Mouse (Mus musculus): ENCODE results near the gene Dock8. TPM values are rescaled to one million over a fixed set of nuclear protein-coding genes. Genes with fewer than 3 reads are reported as not detected.

Dock8 gene
- 1.3 and 2.9 TPM in 2 replicates for total RNA-seq (2014; rRNA removed)
- polyA plus RNA-seq (2015; fragmentation: Nextera tagmentation; extraction: Ambion mirVana) = 0.40 and 1.1 TPM in 2 replicates

DNA sequence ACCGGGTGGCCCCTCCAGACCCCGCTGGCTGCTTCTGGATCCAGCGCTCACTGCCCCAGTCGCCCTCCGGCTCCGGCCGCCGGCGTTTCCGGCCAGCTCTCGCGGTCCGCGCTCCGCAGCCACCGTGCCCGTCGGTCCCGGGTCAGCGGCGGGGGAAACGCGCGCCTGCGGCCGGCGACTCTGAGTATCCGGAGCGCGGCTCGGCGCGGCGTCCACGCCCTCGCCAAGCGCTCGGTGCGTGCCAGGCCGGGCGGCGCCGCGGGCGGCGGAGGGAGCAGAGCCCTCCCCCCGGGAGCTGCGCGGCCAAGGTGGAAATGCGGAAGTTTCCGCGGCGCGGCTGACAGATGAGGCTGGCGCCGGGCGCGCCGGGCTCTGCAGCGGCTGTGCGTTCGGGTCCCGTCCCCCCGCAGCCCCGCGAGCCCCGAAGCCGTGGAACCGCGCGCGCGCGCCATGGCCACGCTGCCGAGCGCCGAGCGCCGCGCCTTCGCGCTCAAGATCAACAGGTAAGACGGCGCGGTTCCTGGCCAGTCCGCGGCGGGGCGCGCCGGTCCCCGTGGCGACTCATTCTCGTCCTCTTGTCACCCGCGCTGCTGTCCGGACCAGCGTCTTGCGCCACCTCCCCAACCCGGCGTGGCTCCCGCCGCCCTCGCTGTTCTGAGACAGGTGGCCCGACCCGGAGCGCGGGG is at the start of gene Dock8:
Gene Dock8, plus strand, starts transcription at position 334 of the 686 bp plus-strand sequence.
- TF ChIP-seq CTCF (IDR thresholded peaks at IDR 0.05; ENCODE audit: low read depth) = no peak
- H3K9me3 ChIP-seq (ENCODE audit: low read length) = no peaks in the 10 kb centered on the region
- DNase-seq (ENCODE audit: low spot score) = peak; percentile 50
- 2% methylated on average over 90 of the region's 109 CpGs for WGBS
- peaks cover 26% of the 10 kb centered on the region for H3K27me3 ChIP-seq (ENCODE audit: insufficient read depth, low read length)
- no peak within 1 kb of the TSS for H3K27ac ChIP-seq
- peak within 1 kb of the TSS; percentile 96 for H3K4me2 ChIP-seq (ENCODE audit: low read depth, low read length)
- H3K36me3 ChIP-seq (ENCODE audit: insufficient read depth, low read length) = no peaks in the 10 kb centered on the region
- no peaks in the 10 kb centered on the region for H3K4me1 ChIP-seq (ENCODE audit: insufficient read depth, low read length)
- peak within 1 kb of the TSS; percentile 45 for H3K9ac ChIP-seq (replicated peaks; ENCODE audit: low read length)
- ATAC-seq = peak; percentile 74
- peak within 1 kb of the TSS; percentile 64 for H3K4me3 ChIP-seq (ENCODE audit: low read length)

GRCm38 (mm10) chr19:24958531-24958930 is 40.8 kb upstream of the Dock8 start:
- 38% methylated on average over 3 of the region's 3 CpGs for WGBS
- Histone ChIP-seq H3K27ac (no peak overlapping the region), H3K4me2 (ENCODE audit: low read depth, low read length) (no peak overlapping the region), H3K4me3 (ENCODE audit: low read length) (no peak overlapping the region), H3K9ac (replicated peaks; ENCODE audit: low read length) (no peak overlapping the region), H3K36me3 (ENCODE audit: insufficient read depth, low read length) (0 out of 2 replicates have a peak, but pooled peaks cover 7% of the 10 kb centered on the region), H3K27me3 (ENCODE audit: insufficient read depth, low read length) (no peaks in the 10 kb centered on the region), H3K9me3 (ENCODE audit: low read length) (no peaks in the 10 kb centered on the region), H3K4me1 (ENCODE audit: insufficient read depth, low read length) (0 out of 2 replicates have a peak, but pooled peaks cover 4% of the 10 kb centered on the region)
- DNase-seq (ENCODE audit: low spot score) = peak; percentile 86
- no peak for ATAC-seq
- peak; percentile 71 for TF ChIP-seq CTCF (IDR thresholded peaks at IDR 0.05; ENCODE audit: low read depth)

DNA sequence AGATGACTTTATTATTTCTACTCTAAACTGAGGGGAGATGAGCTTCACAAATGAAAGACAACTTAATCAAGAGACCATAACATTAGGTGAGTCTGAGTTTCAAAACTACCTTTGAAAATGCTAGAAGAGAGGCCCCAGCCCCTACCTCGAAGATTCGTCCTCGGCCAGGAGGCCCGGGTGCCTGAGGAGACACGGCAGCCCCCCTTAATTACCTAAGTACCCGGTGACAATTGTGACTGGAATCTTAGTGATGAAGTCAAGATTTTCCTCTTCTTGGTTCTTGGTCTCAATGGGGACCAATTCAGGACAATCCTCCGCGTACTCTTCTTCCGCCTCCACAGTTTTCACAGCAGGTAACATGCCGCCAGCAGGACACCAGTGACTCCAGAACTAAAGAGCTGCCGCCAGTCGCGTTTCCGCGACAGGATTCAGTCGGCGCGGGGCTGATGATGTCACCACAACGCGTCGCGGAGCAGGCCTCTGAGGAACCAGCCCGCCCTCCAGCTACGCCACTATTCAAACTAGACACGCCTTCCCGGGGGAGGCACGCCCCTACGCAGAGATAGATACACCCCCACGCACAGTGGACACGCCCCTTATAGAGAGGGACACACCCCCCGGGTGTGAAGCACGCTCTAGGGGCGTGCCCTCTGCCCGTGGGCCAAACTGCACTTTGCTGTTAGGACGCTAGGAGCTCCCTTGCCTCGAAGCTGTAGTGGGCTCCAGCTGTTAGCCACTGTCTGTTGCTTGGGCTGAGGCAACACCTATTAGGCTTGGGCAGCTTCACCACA is 38.0 kb upstream of the Dock8 start, which contains the start of gene Cbwd1:
Gene Cbwd1, minus strand, starts transcription at position 439 of the 791 bp plus-strand sequence.
- WGBS = under 1% methylated on average over 36 of the region's 36 CpGs
- H3K9me3 ChIP-seq (ENCODE audit: low read length) = no peaks in the 10 kb centered on the region
- H3K27ac ChIP-seq = no peak within 1 kb of the TSS
- no peaks in the 10 kb centered on the region for H3K27me3 ChIP-seq (ENCODE audit: insufficient read depth, low read length)
- H3K4me1 ChIP-seq (ENCODE audit: insufficient read depth, low read length) = 0 out of 2 replicates have a peak, but pooled peaks cover 4% of the 10 kb centered on the region
- H3K4me2 ChIP-seq (ENCODE audit: low read depth, low read length) = peak within 1 kb of the TSS; percentile 75
- H3K4me3 ChIP-seq (ENCODE audit: low read length) = peak within 1 kb of the TSS; percentile 62
- no peaks in the 10 kb centered on the region for H3K36me3 ChIP-seq (ENCODE audit: insufficient read depth, low read length)
- H3K9ac ChIP-seq (replicated peaks; ENCODE audit: low read length) = peak within 1 kb of the TSS; percentile 60
- peak; percentile 100 for ATAC-seq
- peak; percentile 99 for DNase-seq (ENCODE audit: low spot score)
- TF ChIP-seq CTCF (IDR thresholded peaks at IDR 0.05; ENCODE audit: low read depth) = peak; percentile 91

DNA sequence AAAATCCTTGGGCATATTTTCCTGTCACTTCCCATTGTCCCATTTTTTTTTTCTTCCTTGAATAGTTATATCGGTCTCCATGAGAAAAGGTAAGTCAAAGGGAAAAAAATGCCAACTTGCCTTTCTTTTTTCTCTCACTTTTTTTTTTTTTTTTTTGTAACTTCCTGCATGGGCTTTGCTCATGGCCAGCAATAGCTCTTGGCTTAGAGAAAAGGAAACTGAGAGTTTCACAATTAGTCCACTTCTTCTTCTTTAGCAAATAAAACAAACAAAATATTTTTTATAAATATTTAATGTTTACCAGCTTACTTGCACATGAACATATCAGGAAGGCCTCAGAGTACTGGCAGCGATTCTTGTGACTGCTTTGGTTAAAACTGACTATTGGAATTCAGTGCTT is 33.1 kb upstream of the Dock8 start:
- no peak overlapping the region for H3K4me3 ChIP-seq (ENCODE audit: low read length)
- no peaks in the 10 kb centered on the region for H3K27me3 ChIP-seq (ENCODE audit: insufficient read depth, low read length)
- H3K36me3 ChIP-seq (ENCODE audit: insufficient read depth, low read length) = no peaks in the 10 kb centered on the region
- H3K9me3 ChIP-seq (ENCODE audit: low read length) = no peaks in the 10 kb centered on the region
- ATAC-seq = no peak
- H3K9ac ChIP-seq (replicated peaks; ENCODE audit: low read length) = no peak overlapping the region
- 80% methylated on average over 2 of the region's 2 CpGs for WGBS
- H3K4me2 ChIP-seq (ENCODE audit: low read depth, low read length) = no peak overlapping the region
- no peak overlapping the region for H3K27ac ChIP-seq
- H3K4me1 ChIP-seq (ENCODE audit: insufficient read depth, low read length) = no peaks in the 10 kb centered on the region
- no peak for TF ChIP-seq CTCF (IDR thresholded peaks at IDR 0.05; ENCODE audit: low read depth)
- no peak for DNase-seq (ENCODE audit: low spot score)

GRCm38 (mm10) chr19:24966941-24967340 is 32.4 kb upstream of the Dock8 start:
- ATAC-seq (no peak), DNase-seq (ENCODE audit: low spot score) (no peak)
- Histone ChIP-seq H3K9ac (replicated peaks; ENCODE audit: low read length) (no peak overlapping the region), H3K27ac (no peak overlapping the region), H3K4me3 (ENCODE audit: low read length) (no peak overlapping the region), H3K4me1 (ENCODE audit: insufficient read depth, low read length) (no peaks in the 10 kb centered on the region), H3K36me3 (ENCODE audit: insufficient read depth, low read length) (no peaks in the 10 kb centered on the region), H3K9me3 (ENCODE audit: low read length) (no peaks in the 10 kb centered on the region), H3K4me2 (ENCODE audit: low read depth, low read length) (no peak overlapping the region), H3K27me3 (ENCODE audit: insufficient read depth, low read length) (no peaks in the 10 kb centered on the region)
- 87% methylated on average over 2 of the region's 2 CpGs for WGBS
- no peak for TF ChIP-seq CTCF (IDR thresholded peaks at IDR 0.05; ENCODE audit: low read depth)

DNA sequence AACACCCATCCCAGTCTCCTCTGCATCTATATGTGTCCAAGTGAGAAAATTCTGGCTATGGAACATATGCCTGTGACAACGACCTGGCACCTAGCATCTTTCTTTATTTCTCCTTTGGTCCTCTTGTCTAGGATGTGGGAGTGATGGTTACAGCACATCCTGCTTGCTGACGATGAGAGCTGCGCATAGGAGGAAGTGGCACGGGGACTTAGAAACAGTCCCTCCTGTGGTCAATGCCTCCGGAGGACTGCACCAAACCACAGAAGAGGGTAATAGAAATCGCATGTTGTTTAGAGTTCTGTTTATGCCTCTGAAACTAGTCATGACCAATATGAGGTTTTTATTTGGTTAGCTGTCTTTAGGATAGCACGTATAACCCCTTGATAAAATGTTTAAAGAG is 28.0 kb upstream of the Dock8 start:
- Histone ChIP-seq H3K27me3 (ENCODE audit: insufficient read depth, low read length) (no peaks in the 10 kb centered on the region), H3K4me2 (ENCODE audit: low read depth, low read length) (no peak overlapping the region), H3K27ac (no peak overlapping the region), H3K4me1 (ENCODE audit: insufficient read depth, low read length) (no peaks in the 10 kb centered on the region), H3K36me3 (ENCODE audit: insufficient read depth, low read length) (no peaks in the 10 kb centered on the region), H3K9me3 (ENCODE audit: low read length) (no peaks in the 10 kb centered on the region), H3K9ac (replicated peaks; ENCODE audit: low read length) (no peak overlapping the region), H3K4me3 (ENCODE audit: low read length) (no peak overlapping the region)
- no peak for TF ChIP-seq CTCF (IDR thresholded peaks at IDR 0.05; ENCODE audit: low read depth)
- DNase-seq (ENCODE audit: low spot score) = no peak
- ATAC-seq = no peak
- 88% methylated on average over 7 of the region's 7 CpGs for WGBS

Measured in hindbrain, postnatal 0 days (tissue).